Mouse (Mus musculus): Measurements from ENCODE around the gene Csrnp3. TPM values are rescaled to one million over a fixed set of nuclear protein-coding genes. Genes with fewer than 3 reads are reported as not detected.
"Not testable (repeated sequence)": the region's sequence is repeated elsewhere in the genome, so short reads cannot be mapped to it uniquely, and the experiment has no call there.

Gene Csrnp3
- polyA plus RNA-seq (2011; ENCODE audit: insufficient read length, low read depth, missing spikeins) = 0.05 and 0.08 TPM in 2 replicates

DNA sequence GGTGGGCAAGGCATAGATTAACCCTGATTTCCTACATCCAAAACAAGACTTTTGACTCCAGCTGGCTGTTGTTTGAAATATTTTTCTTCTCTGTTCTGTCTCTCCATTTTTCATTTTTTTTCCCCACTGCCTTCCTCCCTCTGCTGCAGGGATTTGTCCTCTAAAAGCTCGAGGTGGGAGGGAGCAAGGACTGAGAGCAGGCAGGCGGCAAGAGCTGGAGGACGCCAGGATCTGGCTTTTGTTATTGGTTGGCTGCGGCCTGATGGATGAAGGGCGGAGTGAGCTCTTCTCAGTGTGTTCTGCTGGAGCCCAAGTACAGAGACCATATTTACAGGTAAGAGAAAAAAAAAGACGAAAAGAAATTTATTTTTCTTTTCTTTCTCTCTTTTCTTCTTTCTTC, at the start of gene Csrnp3:
TSS of gene Csrnp3 (plus strand) at position 217 of the 400 bp plus-strand sequence.
- no peak for TF ChIP-seq POLR2A (IDR thresholded peaks at IDR 0.05; ENCODE audit: low read depth, low read length)
- no peak for TF ChIP-seq CTCF (IDR thresholded peaks at IDR 0.05; ENCODE audit: borderline replicate concordance, insufficient read depth, low read length)
- Histone ChIP-seq H3K4me3 (ENCODE audit: insufficient read depth, low read length) (peak within 1 kb of the TSS; percentile 62), H3K27ac (ENCODE audit: insufficient read depth, low read length) (no peak within 1 kb of the TSS), H3K4me1 (ENCODE audit: control insufficient read depth, insufficient read depth, low read length) (no peaks in the 10 kb centered on the region)

- Histone ChIP-seq H3K27ac (ENCODE audit: insufficient read depth, low read length) (no peak overlapping the region), H3K4me1 (ENCODE audit: control insufficient read depth, insufficient read depth, low read length) (no peaks in the 10 kb centered on the region), H3K4me3 (ENCODE audit: insufficient read depth, low read length) (no peak overlapping the region)
- no peak for TF ChIP-seq POLR2A (IDR thresholded peaks at IDR 0.05; ENCODE audit: low read depth, low read length)
Observed at GRCm38 (mm10) chr2:65801054-65801709, 44.4 kb upstream of the Csrnp3 start.

DNA sequence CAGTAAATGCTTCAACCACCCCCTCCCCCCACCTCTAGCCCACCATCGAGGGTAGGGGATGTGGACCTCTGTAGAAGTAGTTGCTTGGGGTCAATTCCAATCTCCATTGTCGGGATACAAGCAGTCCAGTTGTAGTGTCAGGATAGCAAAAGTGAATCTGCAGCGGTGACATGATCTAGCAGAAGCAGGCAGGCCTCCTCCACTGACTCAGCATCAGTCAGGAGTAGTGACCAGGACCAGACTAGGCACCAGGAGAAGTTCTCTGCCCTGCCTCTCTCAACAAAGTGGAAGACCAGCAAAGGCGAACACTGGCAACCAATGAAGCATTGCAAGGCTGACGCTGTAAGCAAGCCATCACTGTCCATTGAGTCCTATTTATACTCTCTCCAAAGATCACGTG, 39.0 kb upstream of the Csrnp3 start:
- no peak overlapping the region for H3K27ac ChIP-seq (ENCODE audit: insufficient read depth, low read length)
- H3K4me1 ChIP-seq (ENCODE audit: control insufficient read depth, insufficient read depth, low read length) = no peaks in the 10 kb centered on the region
- H3K4me3 ChIP-seq (ENCODE audit: insufficient read depth, low read length) = no peak overlapping the region
- no peak for TF ChIP-seq POLR2A (IDR thresholded peaks at IDR 0.05; ENCODE audit: low read depth, low read length)
- no peak for TF ChIP-seq CTCF (IDR thresholded peaks at IDR 0.05; ENCODE audit: borderline replicate concordance, insufficient read depth, low read length)

GRCm38 (mm10) chr2:65811203-65811602, 34.4 kb upstream of the Csrnp3 start:
- H3K27ac ChIP-seq (ENCODE audit: insufficient read depth, low read length); H3K4me1 ChIP-seq (ENCODE audit: control insufficient read depth, insufficient read depth, low read length); H3K4me3 ChIP-seq (ENCODE audit: insufficient read depth, low read length): not testable (repeated sequence)

DNA sequence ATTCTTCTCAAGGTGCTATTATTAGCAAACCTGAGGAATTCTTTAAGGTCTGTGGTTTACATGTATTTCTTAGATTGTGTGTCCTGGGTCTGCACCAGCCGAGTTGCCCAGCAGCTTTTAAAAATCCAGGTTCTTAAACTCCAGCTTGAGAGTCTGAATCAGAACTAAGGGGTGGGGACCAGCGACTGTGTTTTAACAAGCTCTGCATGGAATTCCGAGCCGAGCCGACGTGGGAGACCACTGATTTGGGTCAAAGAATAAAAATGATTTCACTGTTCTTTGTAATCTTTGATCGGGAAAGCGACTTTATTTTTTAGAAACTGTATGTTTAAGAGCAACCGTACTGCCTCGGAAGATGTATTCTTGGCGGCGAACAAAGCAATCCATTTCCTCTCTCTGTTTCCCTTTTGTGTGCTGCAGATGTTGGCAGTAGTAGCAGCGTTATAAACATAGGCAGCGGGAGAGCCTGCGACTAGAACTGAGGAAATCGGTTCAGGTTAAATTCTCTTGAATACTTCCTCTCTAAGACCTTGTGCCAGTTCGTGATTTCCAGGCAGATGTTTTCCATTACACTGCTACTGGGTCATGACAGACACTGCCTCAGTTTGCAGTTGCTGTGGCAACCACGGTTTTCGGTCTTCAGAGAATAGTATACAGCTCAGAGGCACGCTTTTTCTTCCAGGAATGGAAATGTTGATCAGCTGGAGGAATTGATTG, 27.3 kb upstream of the Csrnp3 start:
- Histone ChIP-seq H3K4me3 (ENCODE audit: insufficient read depth, low read length) (peak overlapping the region; percentile 47), H3K4me1 (ENCODE audit: control insufficient read depth, insufficient read depth, low read length) (no peaks in the 10 kb centered on the region), H3K27ac (ENCODE audit: insufficient read depth, low read length) (no peak overlapping the region)
- no peak for TF ChIP-seq CTCF (IDR thresholded peaks at IDR 0.05; ENCODE audit: borderline replicate concordance, insufficient read depth, low read length)
- TF ChIP-seq POLR2A (IDR thresholded peaks at IDR 0.05; ENCODE audit: low read depth, low read length) = no peak

- H3K4me1 ChIP-seq (ENCODE audit: control insufficient read depth, insufficient read depth, low read length) = no peaks in the 10 kb centered on the region
- H3K27ac ChIP-seq (ENCODE audit: insufficient read depth, low read length) = no peak overlapping the region
- no peak for TF ChIP-seq CTCF (IDR thresholded peaks at IDR 0.05; ENCODE audit: borderline replicate concordance, insufficient read depth, low read length)
- TF ChIP-seq POLR2A (IDR thresholded peaks at IDR 0.05; ENCODE audit: low read depth, low read length) = no peak
- no peak overlapping the region for H3K4me3 ChIP-seq (ENCODE audit: insufficient read depth, low read length)
Observed at GRCm38 (mm10) chr2:65820114-65820769, 25.3 kb upstream of the Csrnp3 start.

- no peak for TF ChIP-seq CTCF (IDR thresholded peaks at IDR 0.05; ENCODE audit: borderline replicate concordance, insufficient read depth, low read length)
- TF ChIP-seq POLR2A (IDR thresholded peaks at IDR 0.05; ENCODE audit: low read depth, low read length) = no peak
- H3K27ac ChIP-seq (ENCODE audit: insufficient read depth, low read length) = no peak overlapping the region
- no peaks in the 10 kb centered on the region for H3K4me1 ChIP-seq (ENCODE audit: control insufficient read depth, insufficient read depth, low read length)
- no peak overlapping the region for H3K4me3 ChIP-seq (ENCODE audit: insufficient read depth, low read length)
Observed at GRCm38 (mm10) chr2:65826314-65826713, 19.3 kb upstream of the Csrnp3 start.

DNA sequence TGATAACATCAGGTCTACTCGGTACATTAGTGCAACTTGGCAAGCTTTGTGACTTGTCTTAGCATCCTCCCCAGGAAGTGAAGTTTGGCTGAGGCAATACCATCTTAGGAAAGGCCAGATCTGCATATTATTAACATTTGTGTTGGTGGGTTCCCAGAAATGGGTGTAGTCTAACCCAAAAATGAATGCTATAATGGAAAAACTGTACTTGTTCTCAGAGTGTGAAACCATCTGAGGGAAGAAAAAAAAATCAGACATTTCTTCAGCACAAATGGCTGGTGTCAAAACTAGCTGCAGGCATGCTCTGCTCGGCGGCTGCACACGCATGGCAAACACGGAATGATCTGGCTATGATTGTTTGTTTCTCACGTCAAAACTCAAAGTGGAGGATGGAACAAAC, 18.8 kb upstream of the Csrnp3 start:
- TF ChIP-seq POLR2A (IDR thresholded peaks at IDR 0.05; ENCODE audit: low read depth, low read length) = no peak
- no peak for TF ChIP-seq CTCF (IDR thresholded peaks at IDR 0.05; ENCODE audit: borderline replicate concordance, insufficient read depth, low read length)
- Histone ChIP-seq H3K4me3 (ENCODE audit: insufficient read depth, low read length) (no peak overlapping the region), H3K4me1 (ENCODE audit: control insufficient read depth, insufficient read depth, low read length) (no peaks in the 10 kb centered on the region), H3K27ac (ENCODE audit: insufficient read depth, low read length) (no peak overlapping the region)

GRCm38 (mm10) chr2:65828699-65829098, 16.9 kb upstream of the Csrnp3 start:
- TF ChIP-seq CTCF (IDR thresholded peaks at IDR 0.05; ENCODE audit: borderline replicate concordance, insufficient read depth, low read length) = no peak
- no peak for TF ChIP-seq POLR2A (IDR thresholded peaks at IDR 0.05; ENCODE audit: low read depth, low read length)
- no peak overlapping the region for H3K4me3 ChIP-seq (ENCODE audit: insufficient read depth, low read length)
- H3K4me1 ChIP-seq (ENCODE audit: control insufficient read depth, insufficient read depth, low read length) = no peaks in the 10 kb centered on the region
- no peak overlapping the region for H3K27ac ChIP-seq (ENCODE audit: insufficient read depth, low read length)

DNA sequence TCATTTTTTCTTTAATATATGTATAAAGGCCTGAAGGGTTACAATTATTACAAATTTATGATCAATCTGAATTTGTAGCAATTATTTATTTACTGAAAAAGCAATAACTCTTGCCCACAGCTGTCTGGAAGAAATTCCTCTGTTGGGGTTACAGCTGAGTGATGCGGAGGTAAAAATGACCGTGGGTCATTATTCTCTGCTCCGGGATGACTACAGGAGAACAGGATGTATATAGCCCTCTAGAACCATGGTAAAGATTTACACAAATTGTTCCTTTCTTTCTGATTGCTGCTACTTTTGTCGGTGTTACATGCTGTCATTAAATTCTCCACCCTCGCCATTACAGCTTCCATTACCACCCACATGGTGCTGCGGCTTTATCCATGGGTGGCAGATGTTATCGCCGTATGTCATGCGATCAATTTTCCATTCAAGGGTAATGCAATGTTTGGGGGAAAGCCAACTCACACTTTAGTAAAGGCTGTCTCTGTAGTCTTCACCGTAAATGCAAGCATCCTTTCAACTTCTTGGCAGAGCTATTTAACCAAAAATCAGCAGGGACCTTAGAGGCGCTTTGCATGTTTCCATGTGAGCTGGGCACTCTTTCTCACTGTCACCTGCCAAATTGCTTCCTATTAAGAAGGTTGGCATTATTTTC, 12.7 kb upstream of the Csrnp3 start:
- H3K27ac ChIP-seq (ENCODE audit: insufficient read depth, low read length) = no peak overlapping the region
- no peaks in the 10 kb centered on the region for H3K4me1 ChIP-seq (ENCODE audit: control insufficient read depth, insufficient read depth, low read length)
- H3K4me3 ChIP-seq (ENCODE audit: insufficient read depth, low read length) = no peak overlapping the region
- TF ChIP-seq CTCF (IDR thresholded peaks at IDR 0.05; ENCODE audit: borderline replicate concordance, insufficient read depth, low read length) (no peak), POLR2A (IDR thresholded peaks at IDR 0.05; ENCODE audit: low read depth, low read length) (no peak)
